Mouse (Mus musculus) bone marrow macrophage, adult 2 months (primary cell): Measurements from ENCODE around the gene Dnajb1.

Experiments used
- CTCF ChIP-seq: IDR thresholded peaks from 2 replicates; pipeline ENCODE4 v1.5.1; 2012; ENCODE audit warnings: low read depth, mild to moderate bottlenecking, low read length, moderate library complexity
- POLR2A ChIP-seq: IDR thresholded peaks from 2 replicates; pipeline ENCODE4 v1.6.1; 2012; ENCODE audit warnings: mild to moderate bottlenecking, low read depth, low read length, borderline replicate concordance

GRCm38 (mm10) chr8:83562669-83563068 is 45.3 kb upstream of the Dnajb1 start:
- TF ChIP-seq CTCF (no peak), POLR2A (no peak)
